Mouse (Mus musculus): ENCODE data around the gene Dlx1. TPM values are rescaled to one million over a fixed set of nuclear protein-coding genes. Genes with fewer than 3 reads are reported as not detected.

Gene Dlx1
- polyA plus RNA-seq, 1 experiment = 0.28 TPM

DNA sequence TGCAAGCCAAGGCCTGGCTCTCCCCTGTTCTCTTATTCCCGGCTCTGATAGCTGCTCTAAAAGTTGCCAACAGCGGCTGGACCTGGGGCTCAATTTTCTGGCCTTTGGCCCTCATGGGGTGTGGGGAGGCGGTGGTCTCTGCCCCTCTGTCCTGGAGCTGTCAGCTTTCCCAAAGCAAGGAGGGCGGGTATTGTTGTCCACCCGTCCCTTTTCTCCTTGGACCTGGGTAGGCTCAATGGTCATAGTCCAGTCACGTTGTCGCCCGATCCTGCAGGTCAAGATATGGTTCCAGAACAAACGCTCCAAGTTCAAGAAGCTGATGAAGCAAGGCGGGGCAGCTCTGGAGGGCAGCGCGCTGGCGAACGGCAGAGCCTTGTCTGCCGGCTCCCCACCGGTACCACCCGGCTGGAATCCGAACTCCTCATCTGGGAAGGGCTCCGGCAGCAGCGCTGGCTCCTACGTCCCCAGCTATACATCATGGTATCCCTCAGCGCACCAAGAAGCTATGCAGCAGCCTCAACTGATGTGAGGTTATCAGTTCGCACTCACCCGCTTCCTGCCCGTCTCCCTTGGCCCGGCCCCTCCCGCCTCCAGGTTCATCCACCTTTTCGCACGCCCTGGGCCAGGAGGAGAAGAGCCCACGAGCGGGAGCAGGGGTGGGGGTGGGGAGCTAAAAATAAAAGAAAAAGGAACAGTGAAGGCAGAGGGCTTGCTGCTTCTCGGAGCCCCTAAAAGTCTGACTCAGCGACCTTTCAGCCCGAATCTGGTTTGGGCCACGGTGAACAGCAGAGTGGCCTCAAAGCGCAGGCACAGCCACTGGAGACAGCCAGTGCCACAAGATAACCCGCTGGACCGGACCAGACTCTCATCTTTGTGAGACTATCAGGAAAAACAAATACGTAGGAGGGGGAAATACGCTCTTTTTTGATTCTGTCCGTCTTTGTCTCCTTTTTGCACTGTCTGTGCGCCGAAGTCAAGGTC lies 4.4 kb downstream of the Dlx1 start:
- Histone ChIP-seq H3K4me3 (ENCODE audit: extremely low read depth, insufficient read depth, insufficient read length) (no peak overlapping the region), H3K36me3 (ENCODE audit: control insufficient read depth, insufficient read depth, low read length) (no peaks in the 10 kb centered on the region), H3K27me3 (ENCODE audit: control insufficient read depth, insufficient read depth, low read length) (peaks cover 63% of the 10 kb centered on the region), H3K27ac (ENCODE audit: insufficient read depth, low read length) (no peak overlapping the region), H3K4me1 (ENCODE audit: control insufficient read depth, insufficient read depth, insufficient read length) (peaks cover 14% of the 10 kb centered on the region)
- DNase-seq (ENCODE audit: low read depth in 1 of 2, low spot score in 2 of 2) = no peak
- no peak for TF ChIP-seq POLR2A (IDR thresholded peaks at IDR 0.05; ENCODE audit: low read depth, low read length)
- WGBS = 6% methylated on average over 43 of the region's 43 CpGs

DNA sequence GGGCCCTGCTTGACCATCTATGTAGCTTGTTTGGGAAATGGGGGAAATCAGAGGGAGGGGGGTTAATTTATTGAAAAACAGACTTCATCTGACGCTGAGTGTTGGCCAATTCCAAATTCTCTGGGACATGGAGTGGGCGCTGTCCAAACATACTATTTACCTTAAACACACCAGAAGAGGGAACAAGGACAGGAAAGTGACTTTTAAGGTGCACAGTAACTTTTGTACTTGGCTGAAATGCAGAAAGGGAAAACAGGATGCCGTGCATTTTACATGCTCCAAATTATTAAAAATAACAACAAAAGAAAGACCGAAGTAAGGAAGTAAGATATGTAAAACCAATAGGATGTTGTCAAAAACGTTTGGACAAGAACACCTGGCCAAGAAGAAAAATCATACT lies 5.2 kb downstream of the Dlx1 start:
- Histone ChIP-seq H3K27me3 (ENCODE audit: control insufficient read depth, insufficient read depth, low read length) (peaks cover 64% of the 10 kb centered on the region), H3K36me3 (ENCODE audit: control insufficient read depth, insufficient read depth, low read length) (no peaks in the 10 kb centered on the region), H3K4me1 (ENCODE audit: control insufficient read depth, insufficient read depth, insufficient read length) (peaks cover 14% of the 10 kb centered on the region), H3K27ac (ENCODE audit: insufficient read depth, low read length) (no peak overlapping the region), H3K4me3 (ENCODE audit: extremely low read depth, insufficient read depth, insufficient read length) (no peak overlapping the region)
- 15% methylated on average over 5 of the region's 5 CpGs for WGBS
- DNase-seq (ENCODE audit: low read depth in 1 of 2, low spot score in 2 of 2) = no peak
- TF ChIP-seq POLR2A (IDR thresholded peaks at IDR 0.05; ENCODE audit: low read depth, low read length) (no peak), CTCF (IDR thresholded peaks at IDR 0.05; ENCODE audit: extremely low read depth, insufficient read depth, insufficient read length, insufficient replicate concordance) (no peak)

DNA sequence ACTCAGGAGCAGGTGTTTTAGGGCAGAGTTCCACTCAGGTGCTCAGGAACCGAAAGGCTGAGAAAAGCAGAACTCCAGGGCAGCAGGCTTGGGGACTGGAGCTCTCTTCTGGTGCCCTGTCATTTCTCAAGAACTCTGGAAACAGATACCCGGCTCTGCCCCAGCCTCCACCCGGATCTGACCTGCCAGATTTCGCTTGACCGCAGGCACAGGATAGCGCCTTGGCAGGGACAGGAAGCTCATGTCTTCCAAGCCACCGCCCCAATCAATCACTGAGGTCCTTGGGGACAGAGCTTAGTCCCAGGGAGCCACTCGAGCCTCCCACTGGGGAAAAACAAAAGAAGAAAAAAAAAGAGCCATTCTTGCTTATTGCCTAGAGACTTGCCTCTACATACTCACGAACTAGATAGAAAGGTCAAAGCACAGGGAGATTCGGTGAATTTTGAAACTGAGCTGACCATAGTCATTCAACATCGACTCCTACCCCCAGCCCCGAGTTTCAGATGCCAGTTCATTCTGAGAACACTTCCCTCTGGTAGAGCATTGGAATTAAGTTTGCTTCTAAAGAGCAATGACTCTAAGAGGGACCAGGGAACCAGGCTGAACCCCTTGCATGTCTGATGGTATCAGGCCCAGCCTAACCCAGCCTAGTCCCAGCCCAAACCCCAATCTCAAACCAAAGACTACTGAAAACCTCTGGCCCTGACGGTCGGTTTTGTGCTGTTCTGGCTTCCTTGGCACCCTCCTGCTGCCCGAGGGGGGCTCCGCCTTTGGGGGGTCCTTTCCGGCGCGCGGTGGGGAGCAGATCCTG lies 6.5 kb downstream of the Dlx1 start:
- H3K4me1 ChIP-seq (ENCODE audit: control insufficient read depth, insufficient read depth, insufficient read length) = peaks cover 6% of the 10 kb centered on the region
- H3K36me3 ChIP-seq (ENCODE audit: control insufficient read depth, insufficient read depth, low read length) = no peaks in the 10 kb centered on the region
- WGBS = 4% methylated on average over 20 of the region's 20 CpGs
- no peak overlapping the region for H3K27ac ChIP-seq (ENCODE audit: insufficient read depth, low read length)
- TF ChIP-seq POLR2A (IDR thresholded peaks at IDR 0.05; ENCODE audit: low read depth, low read length) (no peak), CTCF (IDR thresholded peaks at IDR 0.05; ENCODE audit: extremely low read depth, insufficient read depth, insufficient read length, insufficient replicate concordance) (no peak)
- peaks cover 56% of the 10 kb centered on the region for H3K27me3 ChIP-seq (ENCODE audit: control insufficient read depth, insufficient read depth, low read length)
- no peak overlapping the region for H3K4me3 ChIP-seq (ENCODE audit: extremely low read depth, insufficient read depth, insufficient read length)
- DNase-seq (ENCODE audit: low read depth in 1 of 2, low spot score in 2 of 2) = no peak

DNA sequence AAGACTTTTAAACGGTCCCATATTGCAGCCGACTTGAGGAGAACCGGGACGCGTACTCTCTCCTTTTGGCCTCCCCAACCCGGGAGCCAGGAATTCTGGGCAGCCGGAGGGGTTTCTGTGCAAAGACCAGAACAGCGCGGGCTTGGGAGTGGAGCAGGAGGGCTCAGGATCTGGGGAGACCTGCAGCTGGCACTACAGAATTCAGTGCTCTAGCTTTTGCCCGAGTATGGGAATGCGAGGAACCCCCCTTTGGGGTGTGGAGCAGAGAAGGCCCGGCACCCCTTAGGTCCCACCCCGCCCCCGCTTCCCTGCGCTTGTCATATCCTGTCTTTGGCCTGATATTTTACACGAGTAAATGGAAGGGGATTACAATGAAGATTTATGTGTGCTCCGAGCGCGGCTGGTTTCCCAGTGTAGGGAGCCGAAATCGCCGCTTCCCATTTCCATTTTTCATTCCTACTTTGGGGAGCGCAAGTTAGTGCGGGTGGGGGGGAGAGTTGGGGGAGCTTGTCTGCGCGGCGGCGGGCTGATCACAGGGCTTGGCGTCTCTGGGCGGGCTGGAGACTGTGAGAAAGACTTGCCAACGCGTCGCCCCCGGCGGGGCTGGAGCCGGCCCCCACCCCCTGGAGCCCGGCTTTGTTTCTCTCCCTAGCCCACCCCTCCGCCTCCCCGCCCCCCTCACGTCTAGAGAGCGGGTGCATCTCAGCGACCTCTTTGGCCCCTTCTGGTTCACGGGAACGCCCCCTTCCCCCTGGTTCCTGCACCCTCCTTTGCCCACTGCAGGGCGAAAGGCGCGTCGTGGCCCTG lies 12.9 kb downstream of the Dlx1 start:
- WGBS = 3% methylated on average over 46 of the region's 48 CpGs
- no peak for TF ChIP-seq POLR2A (IDR thresholded peaks at IDR 0.05; ENCODE audit: low read depth, low read length)
- Histone ChIP-seq H3K27ac (ENCODE audit: insufficient read depth, low read length) (no peak overlapping the region), H3K36me3 (ENCODE audit: control insufficient read depth, insufficient read depth, low read length) (no peaks in the 10 kb centered on the region), H3K4me3 (ENCODE audit: extremely low read depth, insufficient read depth, insufficient read length) (no peak overlapping the region), H3K4me1 (ENCODE audit: control insufficient read depth, insufficient read depth, insufficient read length) (peaks cover 12% of the 10 kb centered on the region), H3K27me3 (ENCODE audit: control insufficient read depth, insufficient read depth, low read length) (peaks cover 64% of the 10 kb centered on the region)
- no peak for DNase-seq (ENCODE audit: low read depth in 1 of 2, low spot score in 2 of 2)

DNA sequence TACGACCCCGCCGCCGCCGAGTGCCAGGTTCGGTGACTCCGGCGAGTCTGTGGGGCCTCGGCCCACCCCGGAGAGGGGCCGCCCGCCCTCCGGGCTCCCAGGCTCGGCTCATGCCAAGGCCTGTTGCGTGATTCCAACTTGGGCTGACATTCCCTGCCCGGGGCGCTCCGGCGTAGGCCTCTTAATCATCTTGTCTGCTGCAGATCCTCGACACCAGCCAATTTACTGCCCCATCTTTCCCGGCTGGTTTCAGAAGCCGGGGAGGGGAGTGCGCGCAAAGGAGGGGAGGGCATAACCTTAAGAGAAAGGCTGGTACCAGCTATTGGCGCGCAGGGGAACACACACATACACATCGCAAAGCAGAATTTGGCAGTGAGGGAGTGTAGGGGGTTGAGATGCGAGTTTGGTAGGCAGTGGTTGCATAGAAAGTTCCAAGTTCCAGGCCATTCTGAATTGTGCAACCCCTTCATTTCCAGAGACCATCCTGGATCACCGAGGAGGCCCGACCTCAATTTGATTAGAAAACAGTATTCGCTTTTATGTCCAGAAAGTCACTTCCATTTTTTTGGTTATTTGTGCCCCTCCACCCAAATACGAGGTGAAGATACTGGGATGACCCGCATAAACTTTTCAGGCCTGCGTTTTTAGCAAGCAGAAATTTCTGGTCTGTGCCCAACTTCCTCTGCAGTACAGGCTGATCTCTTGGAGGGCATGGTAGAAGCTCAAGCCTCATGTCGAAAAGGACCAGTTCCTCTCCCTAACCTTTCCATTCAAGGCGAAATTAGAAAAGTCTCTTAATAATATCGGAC lies 13.7 kb downstream of the Dlx1 start:
- Histone ChIP-seq H3K36me3 (ENCODE audit: control insufficient read depth, insufficient read depth, low read length) (no peaks in the 10 kb centered on the region), H3K4me3 (ENCODE audit: extremely low read depth, insufficient read depth, insufficient read length) (no peak overlapping the region), H3K27ac (ENCODE audit: insufficient read depth, low read length) (no peak overlapping the region), H3K27me3 (ENCODE audit: control insufficient read depth, insufficient read depth, low read length) (peaks cover 66% of the 10 kb centered on the region), H3K4me1 (ENCODE audit: control insufficient read depth, insufficient read depth, insufficient read length) (peaks cover 20% of the 10 kb centered on the region)
- TF ChIP-seq POLR2A (IDR thresholded peaks at IDR 0.05; ENCODE audit: low read depth, low read length) (no peak), CTCF (IDR thresholded peaks at IDR 0.05; ENCODE audit: extremely low read depth, insufficient read depth, insufficient read length, insufficient replicate concordance) (no peak)
- 7% methylated on average over 37 of the region's 37 CpGs for WGBS
- DNase-seq (ENCODE audit: low read depth in 1 of 2, low spot score in 2 of 2) = no peak

DNA sequence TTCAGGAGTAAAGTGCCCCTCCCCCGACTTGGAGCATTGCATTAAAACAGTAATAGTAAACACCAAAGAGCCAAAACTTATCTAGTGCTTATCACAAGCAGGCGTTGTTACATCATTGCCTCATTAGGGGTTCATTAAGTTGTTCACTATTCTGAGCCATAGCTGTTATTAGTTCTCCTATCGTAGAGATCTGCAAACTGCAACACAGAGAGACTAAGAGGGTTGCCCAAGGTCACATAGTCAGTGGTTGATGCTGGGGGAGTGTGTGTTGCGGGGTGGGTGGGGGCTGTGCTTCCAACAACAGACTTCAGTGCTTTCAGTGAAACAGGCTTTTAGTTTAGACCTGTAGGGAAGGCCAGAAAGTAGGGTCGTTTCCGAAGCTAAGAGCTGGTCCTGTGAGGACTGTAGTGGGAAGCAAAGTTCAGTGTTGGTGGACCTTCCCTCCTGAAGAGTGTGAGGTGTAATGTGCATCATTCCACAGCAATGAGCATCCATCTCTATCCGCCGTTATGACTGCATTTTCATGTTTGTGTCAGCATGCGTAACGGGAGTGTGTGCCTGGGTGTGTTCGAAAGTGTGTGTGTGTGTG lies 14.4 kb downstream of the Dlx1 start:
- no peak for DNase-seq (ENCODE audit: low read depth in 1 of 2, low spot score in 2 of 2)
- no peak overlapping the region for H3K4me3 ChIP-seq (ENCODE audit: extremely low read depth, insufficient read depth, insufficient read length)
- no peaks in the 10 kb centered on the region for H3K36me3 ChIP-seq (ENCODE audit: control insufficient read depth, insufficient read depth, low read length)
- TF ChIP-seq CTCF (IDR thresholded peaks at IDR 0.05; ENCODE audit: extremely low read depth, insufficient read depth, insufficient read length, insufficient replicate concordance) = no peak
- no peak overlapping the region for H3K27ac ChIP-seq (ENCODE audit: insufficient read depth, low read length)
- peaks cover 64% of the 10 kb centered on the region for H3K27me3 ChIP-seq (ENCODE audit: control insufficient read depth, insufficient read depth, low read length)
- peaks cover 22% of the 10 kb centered on the region for H3K4me1 ChIP-seq (ENCODE audit: control insufficient read depth, insufficient read depth, insufficient read length)
- 9% methylated on average over 11 of the region's 11 CpGs for WGBS

Data from spleen, adult 2 months (tissue).